Mouse (Mus musculus) liver, adult 10 weeks (tissue): ENCODE results near the gene Pgr. TPM values are rescaled to one million over a fixed set of nuclear protein-coding genes. Genes with fewer than 3 reads are reported as not detected.

ENCODE experiments used
- polyA plus RNA-seq: library from polyadenylated mRNA; stranded (reverse); fragments of 350-450 nt; fragmentation: Illumina TruSeq; extraction: RNeasy Lipid Tissue Mini Kit (QIAGEN cat#74804); gene quantifications from one replicate; pipeline ENCODE4 v1.2.3, GENCODE M21; 2014; ENCODE audit warnings: low read depth, low replicate concordance

Pgr gene
- not detected for polyA plus RNA-seq

DNA sequence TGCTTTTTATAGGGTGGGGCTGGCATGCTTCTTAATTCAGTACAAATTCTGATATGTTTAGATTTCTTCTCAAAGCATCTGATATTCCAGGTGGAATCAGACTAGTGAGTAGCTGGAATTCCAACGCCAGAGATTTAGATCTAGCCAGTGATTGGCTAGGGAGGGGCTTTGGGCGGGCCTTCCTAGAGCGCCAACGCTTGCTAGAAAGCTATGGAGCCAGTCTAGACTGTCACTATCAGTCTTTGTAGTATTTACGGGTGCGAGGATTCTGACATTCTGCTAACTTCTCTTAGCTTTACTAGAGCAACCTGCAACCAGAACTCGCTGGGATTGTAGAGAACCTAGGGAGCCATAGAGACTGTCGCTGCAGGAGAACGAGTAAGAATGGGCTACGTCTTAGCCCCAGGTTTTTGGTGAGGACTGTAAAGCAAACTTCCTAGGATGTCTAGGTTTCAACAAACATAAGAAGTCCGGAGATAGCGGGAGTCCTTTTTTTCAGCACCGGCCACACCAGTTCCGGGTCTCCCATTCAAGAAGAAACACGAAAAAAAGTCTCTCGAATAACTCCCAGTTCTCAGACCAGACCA lies at the start of gene Pgr:
Gene Pgr, plus strand, starts transcription at position 218 of the 587 bp plus-strand sequence.

DNA sequence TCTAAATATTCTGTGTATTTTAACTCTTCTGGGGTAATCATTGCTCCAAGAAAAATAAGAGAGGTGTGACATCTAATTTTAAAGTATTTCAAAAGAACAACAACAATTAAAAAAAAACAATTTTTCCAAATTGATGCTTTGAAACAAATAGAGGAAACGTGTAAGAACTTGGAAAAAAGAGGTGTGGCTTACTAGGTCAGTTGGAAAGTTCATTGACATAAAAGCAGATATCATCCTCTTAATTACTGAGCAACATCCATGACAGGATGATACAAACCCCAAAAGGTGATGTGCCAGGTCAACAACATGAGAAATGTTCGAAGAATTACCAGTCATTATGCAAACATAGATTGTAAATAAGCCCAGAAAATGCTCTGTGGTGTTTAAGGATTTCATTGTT lies 71.9 kb downstream of the Pgr start, which contains the start of gene Gm16485:
Gene Gm16485, plus strand, starts transcription at position 301 of the 400 bp plus-strand sequence.

Other genes starting within 250 kb of the Pgr start
- gene Gm16485, start 72.0 kb downstream of the Pgr start, polyA plus RNA-seq: not detected